Mouse (Mus musculus): Measurements from ENCODE around the gene Krtap4-16. TPM values are rescaled to one million over a fixed set of nuclear protein-coding genes. Genes with fewer than 3 reads are reported as not detected.

Gene Krtap4-16
- not detected in 2 replicates for polyA plus RNA-seq (2012; rRNA removed)

GRCm38 (mm10) chr11:99851508-99851907 lies at the start of gene Krtap4-16:
Krtap4-16 (minus strand) TSS chr11:99851608.

GRCm38 (mm10) chr11:99878887-99879286 lies 27.5 kb upstream of the Krtap4-16 start, which contains the start of gene Gm11567:
Gm11567 (plus strand) TSS chr11:99879187.

GRCm38 (mm10) chr11:99873089-99873488 lies 21.7 kb upstream of the Krtap4-16 start, which contains the start of gene Krtap9-1:
Krtap9-1 (plus strand) TSS chr11:99873389.

GRCm38 (mm10) chr11:99864176-99864575 lies 12.8 kb upstream of the Krtap4-16 start, which contains the start of gene Gm11559:
Gm11559 (plus strand) TSS chr11:99864476.

GRCm38 (mm10) chr11:99857617-99858016 lies 6.2 kb upstream of the Krtap4-16 start, which contains the start of gene Gm11568:
Gm11568 (plus strand) TSS chr11:99857917.

GRCm38 (mm10) chr11:99837966-99838365 lies 13.4 kb downstream of the Krtap4-16 start, which contains the start of gene 2300003K06Rik:
2300003K06Rik (minus strand) TSS chr11:99838066.

GRCm38 (mm10) chr11:99815566-99815965 lies 35.8 kb downstream of the Krtap4-16 start, which contains the start of gene Gm11564:
Gm11564 (minus strand) TSS chr11:99815666.

GRCm38 (mm10) chr11:99809792-99810191 lies 41.6 kb downstream of the Krtap4-16 start, which contains the start of gene Krtap4-13:
Krtap4-13 (minus strand) TSS chr11:99809892.

GRCm38 (mm10) chr11:99804346-99804745 lies 47.1 kb downstream of the Krtap4-16 start, which contains the start of gene Gm11554:
Gm11554 (minus strand) TSS chr11:99804446.

Other genes starting within 250 kb of the Krtap4-16 start
- not detected in 2 replicates for gene Gm11938, start 248.3 kb downstream of the Krtap4-16 start, polyA plus RNA-seq (2012; rRNA removed)
- gene Gm11937, start 241.4 kb downstream of the Krtap4-16 start, polyA plus RNA-seq (2012; rRNA removed), result not detected in 2 replicates
- gene Krtap2-4, start 236.8 kb downstream of the Krtap4-16 start, polyA plus RNA-seq (2012; rRNA removed), result not detected in 2 replicates
- gene Gm11562, start 231.2 kb downstream of the Krtap4-16 start, polyA plus RNA-seq (2012; rRNA removed), result not detected in 2 replicates
- not detected in 2 replicates for gene Krtap4-1, start 223.4 kb downstream of the Krtap4-16 start, polyA plus RNA-seq (2012; rRNA removed)
- gene Krtap4-2, start 216.5 kb downstream of the Krtap4-16 start, polyA plus RNA-seq (2012; rRNA removed), result not detected in 2 replicates
- not detected in 2 replicates for gene Krtap4-7, start 207.5 kb downstream of the Krtap4-16 start, polyA plus RNA-seq (2012; rRNA removed)
- not detected in 2 replicates for gene Gm11555, start 201.4 kb downstream of the Krtap4-16 start, polyA plus RNA-seq (2012; rRNA removed)
- not detected in 2 replicates for gene Gm11563, start 192.6 kb downstream of the Krtap4-16 start, polyA plus RNA-seq (2012; rRNA removed)
- gene Krtap4-6, start 185.6 kb downstream of the Krtap4-16 start, polyA plus RNA-seq (2012; rRNA removed), result not detected in 2 replicates
- gene Gm14190, start 160.9 kb downstream of the Krtap4-16 start, polyA plus RNA-seq (2012; rRNA removed), result not detected in 2 replicates
- gene Gm14180, start 117.3 kb downstream of the Krtap4-16 start, polyA plus RNA-seq (2012; rRNA removed), result not detected in 2 replicates
- not detected in 2 replicates for gene Gm11595, start 78.7 kb downstream of the Krtap4-16 start, polyA plus RNA-seq (2012; rRNA removed)
- not detected in 2 replicates for gene Krtap4-8, start 70.9 kb downstream of the Krtap4-16 start, polyA plus RNA-seq (2012; rRNA removed)
- not detected in 2 replicates for gene Krtap4-9, start 66.4 kb downstream of the Krtap4-16 start, polyA plus RNA-seq (2012; rRNA removed)
- gene Gm11596, start 58.1 kb downstream of the Krtap4-16 start, polyA plus RNA-seq (2012; rRNA removed), result not detected in 2 replicates
- 0.07 TPM in 1 of 2 replicates, not detected in the other for gene Gm11569, start 52.7 kb downstream of the Krtap4-16 start, polyA plus RNA-seq (2012; rRNA removed)
- gene Gm11554, start 47.2 kb downstream of the Krtap4-16 start, polyA plus RNA-seq (2012; rRNA removed), result not detected in 2 replicates
- not detected in 2 replicates for gene Krtap4-13, start 41.7 kb downstream of the Krtap4-16 start, polyA plus RNA-seq (2012; rRNA removed)
- gene Gm11564, start 35.9 kb downstream of the Krtap4-16 start, polyA plus RNA-seq (2012; rRNA removed), result not detected in 2 replicates
- not detected in 2 replicates for gene 2300003K06Rik, start 13.5 kb downstream of the Krtap4-16 start, polyA plus RNA-seq (2012; rRNA removed)
- not detected in 2 replicates for gene Gm11568, start 6.3 kb upstream of the Krtap4-16 start, polyA plus RNA-seq (2012; rRNA removed)
- gene Gm11559, start 12.9 kb upstream of the Krtap4-16 start, polyA plus RNA-seq (2012; rRNA removed), result not detected in 2 replicates
- gene Krtap9-1, start 21.8 kb upstream of the Krtap4-16 start, polyA plus RNA-seq (2012; rRNA removed), result not detected in 2 replicates
- not detected in 2 replicates for gene Gm11567, start 27.6 kb upstream of the Krtap4-16 start, polyA plus RNA-seq (2012; rRNA removed)
- gene Krtap31-1, start 56.3 kb upstream of the Krtap4-16 start, polyA plus RNA-seq (2012; rRNA removed), result 0.13 TPM in 1 of 2 replicates, not detected in the other
- gene Gm11565, start 63.1 kb upstream of the Krtap4-16 start, polyA plus RNA-seq (2012; rRNA removed), result not detected in 2 replicates
- not detected in 2 replicates for gene Krtap31-2, start 84.7 kb upstream of the Krtap4-16 start, polyA plus RNA-seq (2012; rRNA removed)
- gene Krtap9-5, start 96.9 kb upstream of the Krtap4-16 start, polyA plus RNA-seq (2012; rRNA removed), result not detected in 2 replicates
- gene Krtap29-1, start 127.4 kb upstream of the Krtap4-16 start, polyA plus RNA-seq (2012; rRNA removed), result not detected in 2 replicates
- not detected in 2 replicates for gene Krtap16-1, start 135.0 kb upstream of the Krtap4-16 start, polyA plus RNA-seq (2012; rRNA removed)
- gene Krtap17-1, start 142.4 kb upstream of the Krtap4-16 start, polyA plus RNA-seq (2012; rRNA removed), result 0.52 and 0.53 TPM in 2 replicates
- gene Krt33a, start 164.6 kb upstream of the Krtap4-16 start, polyA plus RNA-seq (2012; rRNA removed), result 0.04 TPM in 1 of 2 replicates, not detected in the other
- 0.11 TPM in 1 of 2 replicates, not detected in the other for gene Krt33b, start 178.3 kb upstream of the Krtap4-16 start, polyA plus RNA-seq (2012; rRNA removed)
- gene Krt34, start 189.9 kb upstream of the Krtap4-16 start, polyA plus RNA-seq (2012; rRNA removed), result not detected in 2 replicates
- gene Krt31, start 198.9 kb upstream of the Krtap4-16 start, polyA plus RNA-seq (2012; rRNA removed), result not detected in 2 replicates
- 0.08 TPM in 1 of 2 replicates, not detected in the other for gene Krt32, start 236.6 kb upstream of the Krtap4-16 start, polyA plus RNA-seq (2012; rRNA removed)
- gene Krt35, start 244.6 kb upstream of the Krtap4-16 start, polyA plus RNA-seq (2012; rRNA removed), result not detected in 2 replicates